ENCODE assay signal across 8 mouse cellular contexts in the genomic region with DNA sequence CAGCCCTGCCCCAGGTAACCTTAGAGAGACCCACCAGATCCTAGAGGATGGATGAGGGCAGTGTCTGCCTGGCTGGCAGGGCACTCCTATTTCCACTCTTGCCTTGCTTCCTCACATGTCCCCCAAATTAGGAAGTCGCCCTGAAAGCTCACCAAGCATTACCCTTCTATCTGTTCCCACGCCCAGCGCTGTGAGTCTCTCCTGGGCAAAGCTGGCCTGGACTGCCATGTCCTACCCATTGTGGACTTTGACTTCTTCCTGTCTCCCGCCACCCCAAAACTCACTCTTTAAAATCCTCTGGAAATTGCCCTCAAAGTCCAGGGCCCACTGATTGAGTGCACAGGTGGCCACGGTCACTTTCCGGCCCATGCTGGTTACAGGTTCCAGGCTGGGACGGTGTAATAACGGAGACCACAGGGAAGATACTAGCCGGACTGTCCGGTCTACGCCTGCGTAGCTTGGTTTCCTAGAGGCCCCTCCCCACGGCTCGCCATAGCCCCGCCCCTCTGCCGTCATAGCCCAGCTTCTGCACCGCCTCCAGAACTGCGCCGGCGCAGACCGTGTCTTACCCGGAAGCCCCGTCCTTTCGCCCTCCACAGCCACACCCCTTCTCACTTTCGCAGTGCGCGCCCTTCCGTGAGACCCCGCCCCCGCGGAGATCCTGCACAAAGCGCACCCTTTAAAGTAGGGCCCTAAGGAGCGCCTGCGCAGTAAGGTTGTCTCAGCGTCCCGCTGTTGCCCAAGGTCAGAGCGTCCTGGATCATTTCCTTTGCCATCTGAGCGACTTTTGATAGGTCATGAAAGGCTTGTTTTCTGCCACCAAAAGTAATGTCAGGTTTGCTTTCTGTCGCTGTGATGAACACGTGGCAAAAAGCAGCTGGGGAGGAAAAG. TPM values are rescaled to one million over a fixed set of nuclear protein-coding genes. Genes with fewer than 3 reads are reported as not detected.
DNase-seq lines count a peak whose midpoint lies in the region; ATAC-seq lines count a peak whose summit lies in the region.

A gene (minus strand): TSS at position 475 of the 891 bp plus-strand sequence.
A gene (plus strand): TSS at position 771 of the 891 bp plus-strand sequence.

- peak; percentile 98 for DNase-seq in T-cell, adult 2 months (ENCODE audit: low spot score)
- peak; percentile 97 to 99 for DNase-seq in cerebellum, postnatal 36 days
- DNase-seq in gastrocnemius, adult 18-20 months (ENCODE audit: low spot score), result peak; percentile 99
- peak; percentile 99 to 100 for DNase-seq in left cerebral cortex, adult 18-20 months (ENCODE audit: low spot score in 2 of 2)
- peak; percentile 99 for DNase-seq in right cerebral cortex, adult 18-20 months
- DNase-seq in urinary bladder, postnatal 10 days (ENCODE audit: low spot score), result peak; percentile 98

- WGBS in hindbrain, embryonic 16.5 days, result under 1% methylated on average over 40 of the region's 40 CpGs
- under 1% methylated on average over 32 of the region's 40 CpGs for WGBS in macrophage (ENCODE audit: missing documents)

- H3K36me3 ChIP-seq in hindbrain, embryonic 16.5 days (ENCODE audit: control insufficient read depth, insufficient read depth, low read length), result peaks cover 8% of the 10 kb centered on the region; the same call in 1 of the 2 replicates
- H3K36me3 ChIP-seq in macrophage (ENCODE audit: inconsistent target), result no peaks in the 10 kb centered on the region

- H3K4me1 ChIP-seq in hindbrain, embryonic 16.5 days (ENCODE audit: control insufficient read depth, insufficient read depth, low read depth, low read length), result peaks cover 11% of the 10 kb centered on the region

- H3K4me3 ChIP-seq in hindbrain, embryonic 16.5 days (ENCODE audit: low read length), result peak within 1 kb of the TSS; percentile 60
- peak within 1 kb of the TSS; percentile 76 for H3K4me3 ChIP-seq in macrophage (ENCODE audit: inconsistent target)

- peak; percentile 99 for ATAC-seq in hindbrain, embryonic 16.5 days

- peak within 1 kb of the TSS; percentile 76 for H3K9ac ChIP-seq in hindbrain, embryonic 16.5 days (ENCODE audit: low read depth, low read length)

- H3K4me2 ChIP-seq in hindbrain, embryonic 16.5 days (ENCODE audit: low read length), result peak within 1 kb of the TSS; percentile 64

- peak within 1 kb of the TSS; percentile 69 for H3K27ac ChIP-seq in hindbrain, embryonic 16.5 days (ENCODE audit: low read depth, low read length)
- H3K27ac ChIP-seq in macrophage, result peak within 1 kb of the TSS; percentile 56

- no peaks in the 10 kb centered on the region for H3K27me3 ChIP-seq in hindbrain, embryonic 16.5 days (replicated peaks; ENCODE audit: control insufficient read depth, insufficient read depth, low read length)

- no peaks in the 10 kb centered on the region for H3K9me3 ChIP-seq in hindbrain, embryonic 16.5 days (ENCODE audit: control insufficient read depth, low read length)

- H3K79me2 ChIP-seq in macrophage (ENCODE audit: inconsistent target), result peaks cover 12% of the 10 kb centered on the region; the same call in 1 of the 2 replicates

RNA-seq across cellular contexts. Expression of the first gene that starts in this region (rescaled TPM):
- 1 to 10 TPM; 3.0 to 3.8 TPM for total RNA-seq in gastrocnemius, adult 18-20 months (2021)
- polyA plus RNA-seq in hindbrain, embryonic 16.5 days (2015; fragmentation: Nextera tagmentation; extraction: Ambion mirVana), result 6.3 and 7.0 TPM in 2 replicates
- 1 to 10 TPM; 4.7 to 9.0 TPM for total RNA-seq in left cerebral cortex, adult 18-20 months (2021)
- total RNA-seq in macrophage (2018; cell fraction: chromatin; rRNA removed), result 10 to 100 TPM in 22 of 26 experiments, 1 to 10 TPM in 4; 5.2 to 61.8 (median 23.9) TPM
- 1 to 10 TPM; 2.1 to 4.6 (median 3.2) TPM for total RNA-seq in macrophage (2018; cell fraction: cytosol; rRNA removed)
- 10 to 100 TPM in 15 of 26 experiments, 1 to 10 TPM in 11; 3.1 to 24.6 (median 10.8) TPM for total RNA-seq in macrophage (2018; cell fraction: nucleus; rRNA removed)
- 2.6 to 5.3 TPM (median 4.6 TPM) in 3 replicates for polyA plus RNA-seq in macrophage (2018)

RNA-seq across cellular contexts. Expression of the second gene that starts in this region (rescaled TPM):
- 1 to 10 TPM; 3.7 to 4.0 TPM for total RNA-seq in gastrocnemius, adult 18-20 months (2021)
- 87.0 and 96.5 TPM in 2 replicates for polyA plus RNA-seq in hindbrain, embryonic 16.5 days (2015; fragmentation: Nextera tagmentation; extraction: Ambion mirVana)
- 10 to 100 TPM; 34.4 to 36.7 TPM for total RNA-seq in left cerebral cortex, adult 18-20 months (2021)
- total RNA-seq in macrophage (2018; cell fraction: chromatin; rRNA removed), result 10 to 100 TPM in 6 of 26 experiments, 1 to 10 TPM in 18, under 1 TPM in 2; 0.71 to 16.1 (median 5.1) TPM
- 10 to 100 TPM; 20.0 to 45.6 (median 32.1) TPM for total RNA-seq in macrophage (2018; cell fraction: cytosol; rRNA removed)
- 10 to 100 TPM in 24 of 26 experiments, 1 to 10 TPM in 2; 4.3 to 47.3 (median 21.7) TPM for total RNA-seq in macrophage (2018; cell fraction: nucleus; rRNA removed)
- polyA plus RNA-seq in macrophage (2018), result 16.3 to 35.3 TPM (median 33.0 TPM) in 3 replicates

Comparison
In these comparisons a context has a peak if more than half of its experiments do, and no peak if none do; other contexts are left out.
1. Peak in every context shown above with its lines: DNase-seq, ATAC-seq, H3K4me3 ChIP-seq and H3K27ac ChIP-seq.
2. RNA of the second gene that starts in this region (total RNA-seq): 34.4 to 36.7 TPM in left cerebral cortex, adult 18-20 months; 3.7 to 4.0 TPM in gastrocnemius, adult 18-20 months; every median in the first group is over 4 times any median in the second.